Comparison of ENCODE assay signal across 17 mouse cellular contexts in genomic region chr6:100379792-100380191, GRCm38 (mm10).
DNase-seq lines count a peak whose midpoint lies in the region; ATAC-seq and TF ChIP-seq lines count a peak whose summit lies in the region.
"Had no signal": no experiment of that assay in that cellular context is flagged by ENCODE, and none has a peak within 500 bp of the region (broad histone marks: within the 10 kb centered on the region; RNA-seq: fewer than 3 reads in every experiment).

No protein-coding gene starts in this region.

- peak; percentile 18 to 28 for DNase-seq in cerebellum, postnatal 10 days
- DNase-seq in cerebellum, adult 2 months, result no peak
- DNase-seq in lung, postnatal 25 days (ENCODE audit: low spot score), result no peak
- DNase-seq in limb, embryonic 10.5 days (ENCODE audit: low spot score), result no peak
- DNase-seq in lung, postnatal 14 days, result peak; percentile 11
- no peak for DNase-seq in cerebellum, adult 8-10 months
- no peak for DNase-seq in midbrain, embryonic 11.5 days (ENCODE audit: low spot score, missing footprints)
- DNase-seq: cerebellum, adult 11 months; heart, adult 18-20 months; kidney, adult 8-10 months; right cerebral cortex, postnatal 25 days; thymus, postnatal 4 days had no signal

- no peaks in the 10 kb centered on the region for H3K4me1 ChIP-seq in cerebellum, adult 2 months (ENCODE audit: control insufficient read depth, insufficient read depth, low read length)
- H3K4me1 ChIP-seq in lung, embryonic 16.5 days (replicated peaks; ENCODE audit: control insufficient read depth, insufficient read depth, low read length), result peaks cover 10% of the 10 kb centered on the region
- H3K4me1 ChIP-seq in limb, embryonic 10.5 days, result peaks cover 37% of the 10 kb centered on the region
- peaks cover 7% of the 10 kb centered on the region for H3K4me1 ChIP-seq in midbrain, embryonic 11.5 days (ENCODE audit: control insufficient read depth, insufficient read depth, low read length)

- no peaks in the 10 kb centered on the region for H3K36me3 ChIP-seq in lung, embryonic 16.5 days (ENCODE audit: control insufficient read depth, insufficient read depth, low read length)
- no peaks in the 10 kb centered on the region for H3K36me3 ChIP-seq in limb, embryonic 10.5 days
- no peaks in the 10 kb centered on the region for H3K36me3 ChIP-seq in midbrain, embryonic 11.5 days (ENCODE audit: control insufficient read depth, insufficient read depth, low read length)
- H3K36me3 ChIP-seq: heart, embryonic 15.5 days; liver, embryonic 15.5 days had no signal

- no peaks in the 10 kb centered on the region; the same call in 1 of the 2 replicates for H3K27me3 ChIP-seq in cerebellum, adult 2 months (ENCODE audit: control insufficient read depth, insufficient read depth, low read length)
- no peaks in the 10 kb centered on the region for H3K27me3 ChIP-seq in lung, embryonic 16.5 days (ENCODE audit: control insufficient read depth, insufficient read depth, low read depth, low read length)
- peaks cover 68% of the 10 kb centered on the region for H3K27me3 ChIP-seq in limb, embryonic 10.5 days (ENCODE audit: low read depth, poor library complexity, severe bottlenecking)
- H3K27me3 ChIP-seq in midbrain, embryonic 11.5 days (ENCODE audit: control insufficient read depth, insufficient read depth, low read length), result no peaks in the 10 kb centered on the region
- H3K27me3 ChIP-seq: liver, embryonic 15.5 days had no signal

- H3K27ac ChIP-seq in cerebellum, adult 2 months (ENCODE audit: insufficient read depth, low read length), result no peak overlapping the region
- no peak overlapping the region for H3K27ac ChIP-seq in lung, embryonic 16.5 days (ENCODE audit: low read length)
- 0 out of 2 replicates have a peak overlapping the region, but pooled peaks have one; percentile 14 for H3K27ac ChIP-seq in limb, embryonic 10.5 days
- no peak overlapping the region for H3K27ac ChIP-seq in midbrain, embryonic 11.5 days (ENCODE audit: low read depth, low read length)
- H3K27ac ChIP-seq: heart, embryonic 15.5 days; liver, embryonic 15.5 days had no signal

- 6% methylated on average over 4 of the region's 4 CpGs for WGBS in cerebellum, adult 2 months
- WGBS in lung, embryonic 16.5 days, result 23% methylated on average over 4 of the region's 4 CpGs
- 36% methylated on average over 4 of the region's 4 CpGs for WGBS in limb, embryonic 10.5 days
- WGBS in midbrain, embryonic 11.5 days, result 65% methylated on average over 4 of the region's 4 CpGs

- no peak for TF ChIP-seq CTCF in cerebellum, adult 2 months (IDR thresholded peaks at IDR 0.05; ENCODE audit: borderline replicate concordance, insufficient read depth, low read depth, low read length)

- no peak overlapping the region for H3K4me3 ChIP-seq in cerebellum, adult 2 months (replicated peaks; ENCODE audit: insufficient read depth, low read depth, low read length)
- H3K4me3 ChIP-seq in lung, embryonic 16.5 days (ENCODE audit: low read length), result no peak overlapping the region
- no peak overlapping the region for H3K4me3 ChIP-seq in limb, embryonic 10.5 days
- H3K4me3 ChIP-seq in midbrain, embryonic 11.5 days (ENCODE audit: low read depth, low read length), result no peak overlapping the region
- H3K4me3 ChIP-seq: heart, embryonic 15.5 days; liver, embryonic 15.5 days; megakaryocyte, embryonic 14.5 days had no signal

- no peak overlapping the region for H3K9ac ChIP-seq in lung, embryonic 16.5 days (ENCODE audit: low read length)
- no peak overlapping the region for H3K9ac ChIP-seq in midbrain, embryonic 11.5 days (ENCODE audit: low read length)
- H3K9ac ChIP-seq: heart, embryonic 15.5 days; liver, embryonic 15.5 days had no signal

- TF ChIP-seq POLR2A in cerebellum, adult 2 months (IDR thresholded peaks at IDR 0.05; ENCODE audit: borderline replicate concordance, insufficient read depth, low read length), result no peak

- no peak overlapping the region for H3K4me2 ChIP-seq in lung, embryonic 16.5 days (ENCODE audit: low read depth, low read length)
- no peak overlapping the region for H3K4me2 ChIP-seq in midbrain, embryonic 11.5 days
- H3K4me2 ChIP-seq: heart, embryonic 15.5 days; liver, embryonic 15.5 days had no signal

- ATAC-seq in lung, embryonic 16.5 days (ENCODE audit: low read depth), result peak; percentile 83
- ATAC-seq in midbrain, embryonic 11.5 days (ENCODE audit: low FRiP score), result no peak
- ATAC-seq: inflammation-experienced regulatory T-cells, adult 6 months had no signal

- no peaks in the 10 kb centered on the region for H3K9me3 ChIP-seq in lung, embryonic 16.5 days (ENCODE audit: control insufficient read depth, low read length)
- H3K9me3 ChIP-seq in limb, embryonic 10.5 days (replicated peaks), result no peaks in the 10 kb centered on the region
- H3K9me3 ChIP-seq in midbrain, embryonic 11.5 days (ENCODE audit: control insufficient read depth, low read length), result no peaks in the 10 kb centered on the region
- H3K9me3 ChIP-seq: heart, embryonic 15.5 days; liver, embryonic 15.5 days; megakaryocyte, embryonic 14.5 days had no signal

Comparison
In these comparisons a context has a peak if more than half of its experiments do, and no peak if none do; other contexts are left out.
1. DNase-seq: peak in cerebellum, postnatal 10 days (2 of 2) and lung, postnatal 14 days (single experiment); none in cerebellum, adult 2 months (0 of 2), lung, postnatal 25 days (single experiment), limb, embryonic 10.5 days (single experiment), cerebellum, adult 8-10 months (single experiment) and midbrain, embryonic 11.5 days (single experiment).